Mouse (Mus musculus): ENCODE data around the gene Mobp. TPM values are rescaled to one million over a fixed set of nuclear protein-coding genes. Genes with fewer than 3 reads are reported as not detected.

Gene Mobp
- total RNA-seq, 2 experiments from 2014 or later, result 177 to 214 TPM

GRCm38 (mm10) chr9:120190891-120191290, 41.4 kb downstream of the Mobp start:
- H3K27ac ChIP-seq, result peak overlapping the region; percentile 82
- TF ChIP-seq CTCF (IDR thresholded peaks at IDR 0.05), result no peak
- no peak for DNase-seq (ENCODE audit: extremely low spot score in 1 of 2, low spot score in 2 of 2)
- intact Hi-C loops (cut with DNase I), result loop anchor here (2.0 to 5.0 kb wide), 3 partner anchors 111 to 226 kb away; partner anchors contain the start of gene Myrip
- peak overlapping the region; percentile 40 for H3K4me3 ChIP-seq

GRCm38 (mm10) chr9:120191362-120192098, 42.0 kb downstream of the Mobp start:
- intact Hi-C loops (cut with DNase I), result loop anchor here (2.0 to 5.0 kb wide), 3 partner anchors 111 to 226 kb away; partner anchors contain the start of gene Myrip
- peak; percentile 75 for TF ChIP-seq CTCF (IDR thresholded peaks at IDR 0.05)
- H3K27ac ChIP-seq, result peak overlapping the region; percentile 82
- peak overlapping the region; percentile 40 for H3K4me3 ChIP-seq
- peak; percentile 85 to 94 for DNase-seq (ENCODE audit: extremely low spot score in 1 of 2, low spot score in 2 of 2)

GRCm38 (mm10) chr9:120192742-120193141, 43.2 kb downstream of the Mobp start:
- DNase-seq (ENCODE audit: extremely low spot score in 1 of 2, low spot score in 2 of 2), result peak in 1 of 2 experiments; percentile 47
- Histone ChIP-seq H3K27ac (peak overlapping the region; percentile 82), H3K4me3 (no peak overlapping the region)
- TF ChIP-seq CTCF (IDR thresholded peaks at IDR 0.05), result no peak
- intact Hi-C loops (cut with DNase I), result loop anchor here (5.0 kb wide), 2 partner anchors 110 to 225 kb away; partner anchors contain the start of gene Myrip

GRCm38 (mm10) chr9:120200873-120201272, 51.4 kb downstream of the Mobp start:
- DNase-seq (ENCODE audit: extremely low spot score in 1 of 2, low spot score in 2 of 2), result no peak
- H3K4me3 ChIP-seq, result no peak overlapping the region
- H3K27ac ChIP-seq, result no peak overlapping the region
- no peak for TF ChIP-seq CTCF (IDR thresholded peaks at IDR 0.05)
- intact Hi-C loops (cut with DNase I), result no loop called here

- Histone ChIP-seq H3K4me3 (no peak overlapping the region), H3K27ac (no peak overlapping the region; the same call in 1 of the 2 replicates)
- DNase-seq (ENCODE audit: extremely low spot score in 1 of 2, low spot score in 2 of 2), result no peak
- intact Hi-C loops (cut with DNase I), result no loop called here
- no peak for TF ChIP-seq CTCF (IDR thresholded peaks at IDR 0.05)
Measured at GRCm38 (mm10) chr9:120201743-120202142, 52.2 kb downstream of the Mobp start.

- Histone ChIP-seq H3K27ac (no peak overlapping the region), H3K4me3 (no peak overlapping the region)
- intact Hi-C loops (cut with DNase I), result no loop called here
- peak; percentile 92 for TF ChIP-seq CTCF (IDR thresholded peaks at IDR 0.05)
- DNase-seq (ENCODE audit: extremely low spot score in 1 of 2, low spot score in 2 of 2), result peak; percentile 22 to 61
Measured at GRCm38 (mm10) chr9:120202683-120203082, 53.2 kb downstream of the Mobp start.

GRCm38 (mm10) chr9:120203936-120204335, 54.4 kb downstream of the Mobp start:
- DNase-seq (ENCODE audit: extremely low spot score in 1 of 2, low spot score in 2 of 2), result no peak
- TF ChIP-seq CTCF (IDR thresholded peaks at IDR 0.05), result no peak
- Histone ChIP-seq H3K4me3 (no peak overlapping the region), H3K27ac (no peak overlapping the region)
- intact Hi-C loops (cut with DNase I), result no loop called here

GRCm38 (mm10) chr9:120206897-120207296, 57.4 kb downstream of the Mobp start:
- intact Hi-C loops (cut with DNase I), result no loop called here
- DNase-seq (ENCODE audit: extremely low spot score in 1 of 2, low spot score in 2 of 2), result no peak
- TF ChIP-seq CTCF (IDR thresholded peaks at IDR 0.05), result no peak
- H3K4me3 ChIP-seq, result no peak overlapping the region
- H3K27ac ChIP-seq, result no peak overlapping the region

- no peak overlapping the region for H3K27ac ChIP-seq
- peak; percentile 66 for TF ChIP-seq CTCF (IDR thresholded peaks at IDR 0.05)
- intact Hi-C loops (cut with DNase I), result loop anchor here (5.0 kb wide), 1 partner anchor 167 kb away; no protein-coding TSS in a partner anchor
- no peak for DNase-seq (ENCODE audit: extremely low spot score in 1 of 2, low spot score in 2 of 2)
- H3K4me3 ChIP-seq, result no peak overlapping the region
Measured at GRCm38 (mm10) chr9:120210068-120210467, 60.6 kb downstream of the Mobp start.

GRCm38 (mm10) chr9:120210865-120211264, 61.4 kb downstream of the Mobp start:
- DNase-seq (ENCODE audit: extremely low spot score in 1 of 2, low spot score in 2 of 2), result no peak
- intact Hi-C loops (cut with DNase I), result loop anchor here (5.0 kb wide), 1 partner anchor 166 kb away; no protein-coding TSS in a partner anchor
- no peak for TF ChIP-seq CTCF (IDR thresholded peaks at IDR 0.05)
- H3K27ac ChIP-seq, result no peak overlapping the region
- H3K4me3 ChIP-seq, result no peak overlapping the region

- H3K4me3 ChIP-seq, result no peak overlapping the region
- H3K27ac ChIP-seq, result no peak overlapping the region
- DNase-seq (ENCODE audit: extremely low spot score in 1 of 2, low spot score in 2 of 2), result no peak
- TF ChIP-seq CTCF (IDR thresholded peaks at IDR 0.05), result no peak
- intact Hi-C loops (cut with DNase I), result loop anchor here (5.0 kb wide), 1 partner anchor 164 kb away; no protein-coding TSS in a partner anchor
Measured at GRCm38 (mm10) chr9:120212936-120213335, 63.4 kb downstream of the Mobp start.

GRCm38 (mm10) chr9:120214978-120215495, 65.5 kb downstream of the Mobp start:
- DNase-seq (ENCODE audit: extremely low spot score in 1 of 2, low spot score in 2 of 2), result no peak
- intact Hi-C loops (cut with DNase I), result loop anchor here (5.0 kb wide), 1 partner anchor 162 kb away; no protein-coding TSS in a partner anchor
- TF ChIP-seq CTCF (IDR thresholded peaks at IDR 0.05), result no peak

More at GRCm38 (mm10) chr9:120214978-120215495, 65.5 kb downstream of the Mobp start:
- Histone ChIP-seq H3K27ac (no peak overlapping the region), H3K4me3 (no peak overlapping the region)

All from left cerebral cortex, adult 2 months (tissue).